Mouse (Mus musculus) gonadal fat pad, adult 2 months (tissue): ENCODE data around the gene Cenpe. TPM values are rescaled to one million over a fixed set of nuclear protein-coding genes. Genes with fewer than 3 reads are reported as not detected.
A peak's percentile ranks its signal among the peaks of the same experiment; 100 is the strongest.
"Not testable (repeated sequence)": the region's sequence is repeated elsewhere in the genome, so short reads cannot be mapped to it uniquely, and the experiment has no call there.

Experiments
- DNase-seq: peaks from one replicate; pipeline ENCODE4 v3.0.0-alpha.2; 2012; ENCODE audit warnings: low read depth
- polyA plus RNA-seq: library from polyadenylated mRNA; depleted of rRNA; stranded (reverse); fragments of >200 nt; gene quantifications from 2 replicates; pipeline ENCODE4 v1.2.3, GENCODE M21; 2012; rRNA removed

The Cenpe gene
- polyA plus RNA-seq: 0.39 and 0.42 TPM in 2 replicates

DNA sequence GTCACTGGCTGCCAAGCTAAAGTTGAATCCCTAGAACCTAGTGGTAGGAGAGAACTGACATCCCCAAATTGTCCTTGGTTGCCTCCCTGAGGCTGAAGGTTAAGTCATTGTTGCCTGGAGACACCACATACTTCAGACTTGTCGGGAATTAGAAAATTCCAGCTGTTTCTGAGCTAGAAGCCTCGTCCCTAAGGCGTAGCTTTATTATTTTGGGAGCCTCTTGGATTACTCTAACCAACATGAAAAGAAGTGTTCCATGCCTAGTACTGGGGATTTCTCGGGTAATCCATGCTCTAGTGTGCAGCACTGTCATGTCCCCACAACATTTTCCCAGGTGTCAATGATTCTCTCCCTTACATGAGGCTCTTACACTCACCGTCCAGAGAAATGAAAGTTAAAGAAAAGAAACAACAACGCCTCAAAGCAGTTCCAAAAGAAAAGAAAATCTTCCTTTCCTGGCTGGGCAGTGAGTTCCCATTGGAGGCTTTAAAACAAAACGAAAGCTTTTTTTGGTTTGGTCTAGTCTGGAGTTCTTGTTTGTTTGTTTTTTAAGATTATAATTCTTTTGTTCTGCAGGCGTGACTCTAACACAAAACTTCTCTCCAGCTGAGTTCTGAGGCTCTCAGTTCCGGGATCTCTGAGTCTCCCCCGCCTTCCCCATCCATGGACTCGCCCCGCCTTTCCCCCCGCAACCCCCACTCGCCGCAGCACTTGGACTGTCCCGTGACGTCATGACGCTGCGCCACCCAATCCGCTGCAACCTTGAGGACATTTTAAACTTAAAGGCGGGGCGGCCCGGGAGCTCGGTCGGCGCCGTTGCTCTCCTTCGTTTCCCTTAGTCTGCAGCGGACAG, at the start of gene Cenpe:
Gene Cenpe, plus strand, starts transcription at position 733 of the 853 bp plus-strand sequence.
- DNase-seq: peak; percentile 17

- no peak for DNase-seq
Measured at GRCm38 (mm10) chr3:135171898-135172446, 40.4 kb upstream of the Cenpe start.

DNA sequence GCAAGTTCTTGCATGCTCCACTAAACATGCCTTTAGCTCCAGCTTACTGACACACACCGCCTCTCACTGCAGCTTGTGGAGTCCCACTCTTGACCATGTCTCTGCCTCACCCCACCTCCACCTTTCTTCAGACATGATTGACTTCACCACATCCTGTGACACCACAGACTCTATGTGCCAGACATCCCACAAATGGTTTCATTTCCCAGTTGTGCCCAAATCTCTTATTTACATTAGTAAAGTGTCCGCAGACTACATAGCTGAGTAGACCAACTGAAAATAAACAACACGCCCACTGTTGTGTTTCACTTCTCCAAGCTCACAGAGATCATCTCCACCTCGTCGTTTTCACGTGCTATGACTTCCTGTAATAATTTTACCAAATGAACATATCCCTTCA, 20.5 kb upstream of the Cenpe start:
- no peak for DNase-seq

GRCm38 (mm10) chr3:135198051-135198450, 14.3 kb upstream of the Cenpe start:
- DNase-seq: not testable (repeated sequence)

DNA sequence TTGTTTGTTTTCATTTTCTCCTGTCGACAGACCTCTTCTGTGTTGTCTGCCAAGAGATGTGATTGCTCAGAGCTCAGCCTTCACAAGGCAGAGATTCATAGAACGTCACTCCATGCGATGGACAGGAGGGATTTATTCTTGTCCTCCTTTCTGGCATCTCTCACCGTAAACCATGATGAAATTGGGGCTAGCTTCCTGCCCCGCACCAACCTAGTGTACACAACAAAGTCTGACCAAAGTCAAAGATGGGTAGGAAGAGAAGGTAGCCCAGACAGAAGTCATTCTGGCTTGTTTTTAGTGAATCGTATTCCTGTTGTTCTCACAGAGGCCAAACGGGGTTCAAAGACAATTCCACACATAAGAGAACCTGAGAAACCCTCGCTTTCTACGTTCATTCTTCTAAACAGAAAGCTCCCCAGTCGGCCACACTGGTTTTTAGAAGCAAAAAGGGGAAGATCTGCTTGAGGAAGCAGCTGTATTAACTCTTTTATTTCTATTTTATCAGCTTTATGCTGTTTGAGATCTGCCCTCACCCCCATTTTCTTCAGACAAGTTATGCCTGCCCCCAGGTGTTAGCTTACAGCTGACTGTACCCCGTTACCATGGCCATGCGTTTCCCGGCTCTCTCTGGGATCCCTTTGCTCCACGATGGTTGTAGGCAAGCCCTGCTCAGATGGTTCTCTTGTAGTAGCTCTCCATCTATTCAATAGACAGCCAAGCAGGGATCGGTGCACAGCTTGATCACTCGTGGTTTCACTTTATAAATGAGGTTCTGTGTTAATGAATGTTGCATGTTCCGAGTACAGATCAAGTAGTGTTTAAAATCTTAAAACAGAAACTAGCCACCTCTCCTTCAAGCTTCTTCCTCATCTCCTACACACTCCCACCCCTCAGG, 11.7 kb upstream of the Cenpe start:
- no peak for DNase-seq

DNA sequence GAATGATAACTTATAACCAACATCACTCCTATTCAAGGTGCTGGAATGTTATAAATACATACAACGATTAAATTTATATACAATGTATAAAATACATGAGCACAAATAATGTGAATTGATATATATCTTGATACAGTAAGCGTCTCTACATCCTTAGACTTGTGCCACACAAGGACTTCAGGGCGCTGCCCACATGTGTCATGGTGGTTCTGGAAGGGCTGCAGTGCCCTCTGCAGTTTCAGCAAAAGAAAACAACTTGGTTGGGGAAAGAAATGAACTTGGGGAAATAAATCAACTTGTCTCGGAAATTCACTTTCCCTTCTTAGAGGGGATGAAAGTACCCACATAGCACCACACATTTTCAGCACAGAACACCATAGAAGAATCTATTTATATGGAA, 5.7 kb upstream of the Cenpe start:
- no peak for DNase-seq

DNA sequence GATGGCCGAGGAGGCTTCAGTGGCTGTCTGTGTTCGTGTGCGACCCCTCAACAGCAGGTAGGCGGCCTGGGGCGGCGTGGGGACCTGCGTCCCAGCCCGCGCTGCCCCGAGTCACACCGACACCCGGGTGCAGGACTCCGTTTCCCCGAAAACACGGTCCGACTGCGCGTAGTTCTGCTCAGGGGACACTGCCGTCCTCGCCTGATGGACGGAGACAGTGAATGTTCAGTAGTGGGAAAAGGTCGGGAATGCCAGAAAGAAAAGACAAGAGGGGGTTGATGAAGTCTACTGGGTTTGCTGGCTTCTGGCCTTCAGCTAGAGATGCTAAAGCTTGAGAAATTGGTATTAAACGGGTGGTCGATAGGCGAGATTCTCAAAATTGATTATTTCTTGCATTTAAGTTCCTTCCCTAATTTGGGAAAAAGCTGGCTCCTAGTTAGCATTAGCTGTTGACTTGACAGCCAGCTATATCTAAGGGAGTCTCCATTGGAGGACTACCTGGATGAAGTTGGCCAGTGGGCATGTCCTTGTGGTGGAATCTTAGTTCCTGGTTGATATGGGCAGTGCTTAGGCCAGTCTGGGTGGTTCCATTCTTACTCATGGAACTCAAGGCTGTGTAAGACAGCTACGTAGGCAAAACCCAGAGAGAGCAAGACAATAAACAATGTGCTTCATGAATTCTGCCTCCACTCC, 467 bp downstream of the Cenpe start:
- DNase-seq: no peak

DNA sequence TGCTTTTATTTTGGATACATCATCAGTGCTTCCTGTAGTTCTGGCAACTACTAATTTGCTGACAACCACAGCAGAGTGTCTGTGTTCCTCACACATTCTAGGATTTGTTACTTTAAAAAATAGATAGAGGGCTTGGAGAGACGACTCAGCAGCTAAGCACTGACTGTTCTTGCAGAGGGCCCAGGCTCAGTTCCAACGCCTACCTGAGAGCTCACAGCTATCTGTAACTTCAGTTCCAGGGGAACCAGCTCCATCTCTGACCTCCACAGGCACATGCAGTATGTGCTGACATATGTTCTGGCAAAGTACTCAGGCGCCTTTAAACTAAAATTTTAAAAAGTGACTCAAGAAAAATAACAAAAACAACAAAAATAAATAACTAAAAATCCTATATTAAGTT, 19.7 kb downstream of the Cenpe start:
- no peak for DNase-seq

DNA sequence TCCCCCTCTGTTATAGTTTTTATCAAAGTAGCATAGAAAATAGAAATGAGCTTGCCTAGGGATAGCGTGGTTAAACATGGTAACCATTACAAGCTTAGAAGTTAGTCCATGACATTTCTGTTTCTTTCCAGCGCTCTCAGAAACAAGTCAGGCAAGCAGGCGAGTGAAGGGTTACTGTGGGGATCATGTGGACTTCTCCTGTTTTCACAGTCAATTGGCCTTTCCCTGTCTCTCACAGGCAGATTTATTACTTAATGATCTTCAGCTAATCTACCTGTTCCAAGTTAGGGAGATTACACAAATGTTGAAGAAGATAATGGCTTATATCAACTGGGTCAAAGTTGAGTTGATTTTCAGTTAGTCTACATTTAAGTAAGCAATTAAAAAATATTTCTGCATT, 20.1 kb downstream of the Cenpe start:
- DNase-seq: no peak

GRCm38 (mm10) chr3:135245733-135246132, 33.4 kb downstream of the Cenpe start:
- no peak for DNase-seq

- no peak for DNase-seq
Measured at GRCm38 (mm10) chr3:135246828-135247227, 34.5 kb downstream of the Cenpe start.

DNA sequence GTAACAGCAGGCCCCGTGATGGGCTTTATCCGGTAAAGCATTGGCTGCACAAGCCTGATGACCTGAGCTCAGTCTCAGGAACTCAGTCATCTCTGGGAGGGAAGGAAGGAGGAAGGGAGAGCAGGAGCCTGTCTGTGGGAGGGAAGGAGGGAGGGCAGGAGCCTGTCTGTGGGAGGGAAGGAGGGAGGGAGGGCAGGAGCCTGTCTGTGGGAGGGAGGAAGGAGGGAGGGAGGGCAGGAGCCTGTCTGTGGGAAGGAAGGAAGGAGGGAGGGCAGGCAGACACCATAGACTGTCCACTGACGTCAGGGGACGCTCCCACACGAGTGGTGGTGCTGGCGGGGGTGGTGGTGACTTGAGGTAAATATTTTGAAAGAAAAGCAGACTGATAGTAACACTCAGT, 36.8 kb downstream of the Cenpe start:
- no peak for DNase-seq

DNA sequence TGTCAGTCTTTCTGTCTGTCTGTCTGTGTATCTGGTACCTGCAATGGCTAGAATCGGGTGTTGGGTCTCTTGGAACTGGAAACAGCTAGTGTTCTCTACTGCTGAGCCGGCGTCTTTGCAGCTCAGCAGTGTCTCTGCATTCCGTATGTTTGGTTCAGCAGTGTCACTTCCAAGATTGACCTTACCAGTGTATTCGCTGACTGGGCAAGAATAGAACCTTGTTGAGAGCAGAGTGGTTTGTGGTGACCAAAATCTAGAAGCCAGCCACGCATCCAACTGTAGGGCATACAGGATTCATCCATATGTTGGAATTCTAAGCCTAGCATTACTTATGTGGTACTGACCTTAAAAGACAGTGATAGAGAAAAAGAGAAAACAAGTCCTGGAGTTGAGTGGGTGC, 39.5 kb downstream of the Cenpe start:
- DNase-seq: no peak

GRCm38 (mm10) chr3:135254784-135255183, 42.4 kb downstream of the Cenpe start:
- no peak for DNase-seq

GRCm38 (mm10) chr3:135258919-135259318, 46.6 kb downstream of the Cenpe start:
- DNase-seq: no peak

DNA sequence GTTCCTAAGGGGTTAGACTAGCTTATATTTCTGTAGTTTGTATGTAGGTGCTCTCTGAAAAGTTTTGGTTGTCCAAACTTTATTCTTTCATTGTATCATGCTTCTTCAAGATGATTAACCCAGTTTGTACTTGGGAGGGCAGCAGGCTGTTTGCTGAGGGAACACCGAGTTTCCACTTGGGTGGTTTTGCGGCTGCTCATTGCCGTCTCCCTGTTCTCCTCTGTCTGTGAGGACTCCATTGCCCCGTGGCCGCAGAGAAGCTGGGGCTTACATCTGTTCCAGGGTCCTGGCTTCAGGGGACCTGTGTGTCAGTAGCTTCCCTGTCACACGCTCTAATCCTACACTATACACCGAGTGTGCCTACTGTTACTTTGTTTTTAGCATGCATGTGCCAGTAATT, 47.9 kb downstream of the Cenpe start:
- DNase-seq: no peak

DNA sequence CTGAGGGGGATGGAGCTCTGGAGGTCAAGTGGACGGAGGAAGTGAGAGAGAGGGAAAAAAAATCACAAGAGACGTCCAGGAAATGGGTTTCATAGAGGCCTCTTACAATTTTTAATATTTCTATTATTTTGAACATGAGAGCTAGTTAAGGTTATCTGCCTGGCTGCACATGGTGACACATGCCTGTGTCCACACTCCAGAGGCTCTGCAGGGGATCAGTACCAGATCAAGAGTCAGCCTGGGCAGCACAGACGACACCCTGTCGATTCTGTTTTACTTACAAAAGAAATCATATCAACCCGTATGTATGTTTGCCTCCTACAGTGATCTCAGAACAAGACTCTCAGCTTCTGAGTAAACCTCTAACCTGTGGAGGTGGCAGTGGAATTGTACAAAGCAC, 56.3 kb downstream of the Cenpe start:
- DNase-seq: no peak

GRCm38 (mm10) chr3:135269391-135269990, 57.2 kb downstream of the Cenpe start:
- no peak for DNase-seq

DNA sequence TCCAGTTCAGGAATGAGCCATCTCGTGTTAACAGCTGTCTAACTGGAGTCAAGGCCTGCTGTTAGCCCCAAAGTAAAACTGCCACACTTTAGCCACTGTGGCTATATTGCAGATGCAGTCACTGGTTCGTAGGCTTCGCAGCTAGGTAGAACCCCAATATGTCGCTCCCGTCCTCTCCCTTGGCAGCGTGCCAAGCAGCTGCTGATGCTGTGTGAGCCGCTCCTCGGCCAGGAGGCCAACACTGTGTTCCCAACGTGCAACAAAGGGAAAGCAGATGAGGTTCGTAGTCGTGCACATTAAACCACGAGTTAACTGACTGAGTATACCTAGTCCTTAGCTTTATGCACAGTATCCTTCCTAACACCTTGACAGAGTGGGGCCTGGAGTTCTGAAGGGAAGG, 60.3 kb downstream of the Cenpe start:
- DNase-seq: no peak

DNA sequence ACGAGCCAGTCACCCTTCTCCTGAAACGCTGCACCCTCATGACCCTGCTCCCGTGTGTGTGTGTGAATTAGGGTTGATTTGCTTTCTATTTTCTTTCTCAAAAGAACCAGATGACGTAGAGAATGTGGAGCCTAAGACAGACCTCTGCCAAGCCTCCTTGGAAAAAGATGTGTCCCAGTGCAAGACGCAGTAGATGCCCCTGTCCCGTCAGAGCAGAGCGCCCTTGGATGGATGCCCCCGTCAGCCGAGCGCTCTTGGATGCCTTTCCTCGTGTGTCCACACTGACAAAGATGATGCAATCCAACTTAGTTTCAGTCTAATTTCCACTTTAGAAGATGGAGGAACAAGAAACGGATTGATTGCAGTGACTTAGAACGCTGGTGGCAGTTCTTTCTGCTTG, 60.7 kb downstream of the Cenpe start:
- no peak for DNase-seq

- no peak for DNase-seq
Measured at GRCm38 (mm10) chr3:135280160-135280559, 67.8 kb downstream of the Cenpe start.
